In the genomic region with DNA sequence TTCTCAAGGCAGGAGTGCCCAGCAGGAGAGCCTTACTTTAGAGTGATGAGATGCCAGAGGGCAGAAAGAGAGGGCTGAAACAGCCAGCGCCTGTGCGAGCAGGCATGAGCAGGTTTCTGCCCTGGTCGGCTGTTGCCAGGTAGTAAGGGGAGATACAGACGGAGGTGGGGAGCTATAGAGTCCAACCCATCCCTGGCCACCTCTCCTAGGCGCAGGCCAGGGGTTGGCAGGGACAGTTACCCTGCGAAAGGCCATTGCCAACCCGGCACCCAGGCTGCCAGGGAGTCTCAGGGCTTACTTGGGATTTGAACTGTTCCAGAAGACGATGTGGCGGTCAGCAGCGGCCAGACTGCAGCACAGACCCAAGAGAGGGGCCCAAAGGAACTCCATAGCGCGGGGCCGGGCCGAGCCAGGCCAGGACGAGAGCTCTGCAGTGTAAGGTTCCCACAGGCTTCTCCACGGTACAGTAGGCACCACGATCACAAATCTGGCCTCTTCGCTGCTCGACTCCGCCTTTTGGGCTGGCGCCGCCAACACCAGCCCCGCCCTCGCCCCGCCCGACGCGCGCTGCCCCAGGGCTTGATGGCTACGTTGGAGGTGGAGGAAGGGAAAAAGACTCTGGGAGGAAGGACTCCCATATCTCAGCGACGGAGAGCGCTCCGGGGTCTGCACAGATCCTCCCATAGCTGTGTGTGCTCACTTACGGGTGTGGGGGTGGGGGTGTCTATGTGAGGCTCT, we compare ENCODE assay signal across 8 mouse cellular contexts. TPM values are rescaled to one million over a fixed set of nuclear protein-coding genes. Genes with fewer than 3 reads are reported as not detected.
DNase-seq lines count a peak whose midpoint lies in the region; ATAC-seq and TF ChIP-seq lines count a peak whose summit lies in the region.

No protein-coding gene starts in this region.

- peaks cover 32% of the 10 kb centered on the region for H3K79me2 ChIP-seq in C2C12 (ENCODE audit: control insufficient read depth, insufficient read depth)

- peaks cover 12% of the 10 kb centered on the region for H3K79me3 ChIP-seq in C2C12 (ENCODE audit: low read depth)

- peaks cover 8% of the 10 kb centered on the region for H3K36me3 ChIP-seq in C2C12 (ENCODE audit: control insufficient read depth, insufficient read depth)
- peaks cover 17% of the 10 kb centered on the region for H3K36me3 ChIP-seq in embryonic facial prominence, embryonic 13.5 days
- peaks cover 7% of the 10 kb centered on the region for H3K36me3 ChIP-seq in heart, embryonic 11.5 days (ENCODE audit: control insufficient read depth, insufficient read depth, low read length)
- H3K36me3 ChIP-seq in kidney, embryonic 16.5 days (ENCODE audit: insufficient read depth, low read length), result peaks cover 14% of the 10 kb centered on the region
- H3K36me3 ChIP-seq in liver, embryonic 14.5 days (replicated peaks; ENCODE audit: control insufficient read depth, insufficient read depth, low read depth), result no peaks in the 10 kb centered on the region
- no peaks in the 10 kb centered on the region; the same call in 1 of the 2 replicates for H3K36me3 ChIP-seq in stomach, postnatal 0 days (ENCODE audit: control insufficient read depth, insufficient read depth, low read length)

- no peak for TF ChIP-seq EP300 in liver, embryonic 14.5 days (IDR thresholded peaks at IDR 0.05; ENCODE audit: low read depth)
- TF ChIP-seq EP300 in stomach, postnatal 0 days (optimal IDR thresholded peaks at IDR 0.05), result no peak

- H3K4me3 ChIP-seq in C2C12 (ENCODE audit: insufficient read depth, poor library complexity, severe bottlenecking), result peak overlapping the region; percentile 45
- peak overlapping the region; percentile 53 for H3K4me3 ChIP-seq in embryonic facial prominence, embryonic 13.5 days
- H3K4me3 ChIP-seq in heart, embryonic 11.5 days (ENCODE audit: low read depth, low read length), result peak overlapping the region; percentile 67
- H3K4me3 ChIP-seq in kidney, embryonic 16.5 days (ENCODE audit: low read length), result peak overlapping the region; percentile 59
- H3K4me3 ChIP-seq in liver, embryonic 14.5 days (ENCODE audit: insufficient read depth in 1 of 2, low read depth in 2 of 2, low read length in 2 of 2), result peak overlapping the region; percentile 46 to 49
- H3K4me3 ChIP-seq in stomach, postnatal 0 days (ENCODE audit: low read depth, low read length), result peak overlapping the region; percentile 67

- no peaks in the 10 kb centered on the region for H3K9me3 ChIP-seq in embryonic facial prominence, embryonic 13.5 days
- no peaks in the 10 kb centered on the region for H3K9me3 ChIP-seq in heart, embryonic 11.5 days (replicated peaks; ENCODE audit: control insufficient read depth, low read length)
- no peaks in the 10 kb centered on the region for H3K9me3 ChIP-seq in kidney, embryonic 16.5 days (ENCODE audit: low read length)
- no peaks in the 10 kb centered on the region for H3K9me3 ChIP-seq in liver, embryonic 14.5 days (ENCODE audit: control insufficient read depth, low read length)
- no peaks in the 10 kb centered on the region for H3K9me3 ChIP-seq in stomach, postnatal 0 days (ENCODE audit: control insufficient read depth, low read length)

- 2% methylated on average over 35 of the region's 35 CpGs for WGBS in embryonic facial prominence, embryonic 13.5 days
- WGBS in heart, embryonic 11.5 days (ENCODE audit: insufficient replicate concordance), result 2% methylated on average over 35 of the region's 35 CpGs
- WGBS in kidney, embryonic 16.5 days, result 2% methylated on average over 35 of the region's 35 CpGs
- WGBS in liver, embryonic 14.5 days (ENCODE audit: insufficient replicate concordance), result 3% methylated on average over 35 of the region's 35 CpGs
- 1% methylated on average over 35 of the region's 35 CpGs for WGBS in stomach, postnatal 0 days

- peak overlapping the region; percentile 79 for H3K27ac ChIP-seq in embryonic facial prominence, embryonic 13.5 days
- H3K27ac ChIP-seq in heart, embryonic 11.5 days (ENCODE audit: low read depth, low read length), result peak overlapping the region; percentile 78
- peak overlapping the region; percentile 88 for H3K27ac ChIP-seq in kidney, embryonic 16.5 days (ENCODE audit: low read length)
- H3K27ac ChIP-seq in liver, embryonic 14.5 days, result no peak overlapping the region
- peak overlapping the region; percentile 96 for H3K27ac ChIP-seq in stomach, postnatal 0 days (replicated peaks)

- no peaks in the 10 kb centered on the region for H3K27me3 ChIP-seq in C2C12 (ENCODE audit: control insufficient read depth, insufficient read depth, insufficient read length)
- peaks cover 19% of the 10 kb centered on the region for H3K27me3 ChIP-seq in embryonic facial prominence, embryonic 13.5 days
- peaks cover 3% of the 10 kb centered on the region for H3K27me3 ChIP-seq in heart, embryonic 11.5 days (ENCODE audit: control insufficient read depth, insufficient read depth, low read length)
- no peaks in the 10 kb centered on the region for H3K27me3 ChIP-seq in kidney, embryonic 16.5 days (ENCODE audit: insufficient read depth, low read length)
- peaks cover 44% of the 10 kb centered on the region for H3K27me3 ChIP-seq in liver, embryonic 14.5 days (ENCODE audit: control insufficient read depth, insufficient read depth, low read length)
- H3K27me3 ChIP-seq in stomach, postnatal 0 days (ENCODE audit: control insufficient read depth, insufficient read depth, low read length), result no peaks in the 10 kb centered on the region

- peak; percentile 82 for ATAC-seq in embryonic facial prominence, embryonic 13.5 days (ENCODE audit: insufficient number of reproducible peaks, insufficient read depth, low FRiP score, low TSS enrichment, low read depth)
- peak; percentile 62 for ATAC-seq in heart, embryonic 11.5 days (replicated peaks; ENCODE audit: insufficient number of reproducible peaks, low FRiP score, low TSS enrichment)
- ATAC-seq in kidney, embryonic 16.5 days (ENCODE audit: low FRiP score, low TSS enrichment), result peak; percentile 83
- ATAC-seq in liver, embryonic 14.5 days (ENCODE audit: insufficient read depth), result peak; percentile 43
- peak; percentile 77 for ATAC-seq in stomach, postnatal 0 days (ENCODE audit: low FRiP score, low TSS enrichment)

- TF ChIP-seq CTCF in C2C12 (IDR thresholded peaks at IDR 0.05; ENCODE audit: control insufficient read depth, insufficient read depth, insufficient read length), result no peak
- no peak for TF ChIP-seq CTCF in liver, embryonic 14.5 days (IDR thresholded peaks at IDR 0.05; ENCODE audit: low read depth)
- TF ChIP-seq CTCF in stomach, postnatal 0 days (IDR thresholded peaks at IDR 0.05; ENCODE audit: low read depth), result 0 out of 2 replicates have a peak, but pooled peaks have one; percentile 1

- H3K4me1 ChIP-seq in embryonic facial prominence, embryonic 13.5 days, result peaks cover 52% of the 10 kb centered on the region
- peaks cover 26% of the 10 kb centered on the region for H3K4me1 ChIP-seq in heart, embryonic 11.5 days (ENCODE audit: control insufficient read depth, insufficient read depth, low read length)
- peaks cover 51% of the 10 kb centered on the region for H3K4me1 ChIP-seq in kidney, embryonic 16.5 days (ENCODE audit: insufficient read depth, low read length)
- H3K4me1 ChIP-seq in liver, embryonic 14.5 days (replicated peaks; ENCODE audit: control insufficient read depth in 2 of 2, insufficient read depth in 2 of 2, low read length in 1 of 2), result no peaks in the 10 kb centered on the region
- peaks cover 11% of the 10 kb centered on the region; the same call in 1 of the 2 replicates for H3K4me1 ChIP-seq in stomach, postnatal 0 days (replicated peaks; ENCODE audit: control insufficient read depth, insufficient read depth)

- DNase-seq in adrenal gland, postnatal 36 days, result peak; percentile 91 to 94
- DNase-seq in liver, embryonic 14.5 days (ENCODE audit: low read depth in 3 of 3, low spot score in 3 of 3), result peak in 1 of 3 experiments; percentile 33
- peak; percentile 58 for DNase-seq in naive thymus-derived CD4-positive, alpha-beta T cell, adult 2 months (ENCODE audit: low read depth)
- DNase-seq in stomach, postnatal 0 days (ENCODE audit: low spot score), result peak; percentile 94

- peak overlapping the region; percentile 76 for H3K9ac ChIP-seq in embryonic facial prominence, embryonic 13.5 days
- peak overlapping the region; percentile 77 for H3K9ac ChIP-seq in heart, embryonic 11.5 days (ENCODE audit: low read depth, low read length)
- peak overlapping the region; percentile 75 for H3K9ac ChIP-seq in kidney, embryonic 16.5 days (replicated peaks; ENCODE audit: low read length)
- no peak overlapping the region; the same call in 1 of the 2 replicates for H3K9ac ChIP-seq in liver, embryonic 14.5 days (replicated peaks)
- H3K9ac ChIP-seq in stomach, postnatal 0 days (ENCODE audit: low read length), result peak overlapping the region; percentile 89

- peak overlapping the region; percentile 95 for H3K4me2 ChIP-seq in embryonic facial prominence, embryonic 13.5 days
- peak overlapping the region; percentile 91 for H3K4me2 ChIP-seq in heart, embryonic 11.5 days
- H3K4me2 ChIP-seq in kidney, embryonic 16.5 days (replicated peaks; ENCODE audit: low read depth, low read length), result peak overlapping the region; percentile 91
- peak overlapping the region; percentile 48 for H3K4me2 ChIP-seq in liver, embryonic 14.5 days (ENCODE audit: low read depth)
- peak overlapping the region; percentile 91 for H3K4me2 ChIP-seq in stomach, postnatal 0 days (replicated peaks; ENCODE audit: low read depth)

- peak overlapping the region; percentile 87 for H3ac ChIP-seq in C2C12 (ENCODE audit: control insufficient read depth, insufficient read length, low read depth)

RNA-seq across cellular contexts. Expression of gene Efna1, which starts 1.6 kb away (rescaled TPM):
- 13.9 TPM for polyA plus RNA-seq in C2C12 (2012; fragmentation: generic; extraction: Trizol)
- 10 to 100 TPM in 1 of 2 experiments, 1 to 10 TPM in 1; 9.8 to 12.5 TPM for total RNA-seq in adrenal gland, postnatal 36 days (2021)
- 40.7 and 43.1 TPM in 2 replicates for polyA plus RNA-seq in embryonic facial prominence, embryonic 13.5 days (2015; fragmentation: Nextera tagmentation; extraction: Ambion mirVana)
- polyA plus RNA-seq in heart, embryonic 11.5 days (2014; fragmentation: Nextera tagmentation; extraction: Ambion mirVana), result 29.9 and 33.0 TPM in 2 replicates
- polyA plus RNA-seq in kidney, embryonic 16.5 days (2015; fragmentation: Nextera tagmentation; extraction: Ambion mirVana), result 81.9 and 86.7 TPM in 2 replicates
- 3.6 and 3.7 TPM in 2 replicates for polyA plus RNA-seq in liver, embryonic 14.5 days (2012; rRNA removed)
- 2.9 TPM in 2 replicates for polyA plus RNA-seq in liver, embryonic 14.5 days (2014; fragmentation: Nextera tagmentation; extraction: Ambion mirVana)
- 34.8 and 36.6 TPM in 2 replicates for polyA plus RNA-seq in stomach, postnatal 0 days (2015; fragmentation: Nextera tagmentation; extraction: Ambion mirVana)

RNA-seq across cellular contexts. Expression of gene Slc50a1, which starts 9.0 kb away (rescaled TPM):
- polyA plus RNA-seq in C2C12 (2012; fragmentation: generic; extraction: Trizol), result 48.7 TPM
- total RNA-seq in adrenal gland, postnatal 36 days (2021), result 10 to 100 TPM; 42.0 to 47.7 TPM
- polyA plus RNA-seq in embryonic facial prominence, embryonic 13.5 days (2015; fragmentation: Nextera tagmentation; extraction: Ambion mirVana), result 67.4 and 68.6 TPM in 2 replicates
- polyA plus RNA-seq in heart, embryonic 11.5 days (2014; fragmentation: Nextera tagmentation; extraction: Ambion mirVana), result 37.5 and 40.9 TPM in 2 replicates
- polyA plus RNA-seq in kidney, embryonic 16.5 days (2015; fragmentation: Nextera tagmentation; extraction: Ambion mirVana), result 58.8 and 64.3 TPM in 2 replicates
- polyA plus RNA-seq in liver, embryonic 14.5 days (2012; rRNA removed), result 16.5 and 21.8 TPM in 2 replicates
- 17.3 and 18.7 TPM in 2 replicates for polyA plus RNA-seq in liver, embryonic 14.5 days (2014; fragmentation: Nextera tagmentation; extraction: Ambion mirVana)
- 107 and 113 TPM in 2 replicates for polyA plus RNA-seq in stomach, postnatal 0 days (2015; fragmentation: Nextera tagmentation; extraction: Ambion mirVana)

RNA-seq across cellular contexts. Expression of gene Dpm3, which starts 20.2 kb away (rescaled TPM):
- polyA plus RNA-seq in C2C12 (2012; fragmentation: generic; extraction: Trizol), result 228 TPM
- total RNA-seq in adrenal gland, postnatal 36 days (2021), result 100 to 1,000 TPM; 117 to 130 TPM
- polyA plus RNA-seq in embryonic facial prominence, embryonic 13.5 days (2015; fragmentation: Nextera tagmentation; extraction: Ambion mirVana), result 120 and 147 TPM in 2 replicates
- polyA plus RNA-seq in heart, embryonic 11.5 days (2014; fragmentation: Nextera tagmentation; extraction: Ambion mirVana), result 83.1 and 94.1 TPM in 2 replicates
- polyA plus RNA-seq in kidney, embryonic 16.5 days (2015; fragmentation: Nextera tagmentation; extraction: Ambion mirVana), result 127 and 146 TPM in 2 replicates
- polyA plus RNA-seq in liver, embryonic 14.5 days (2012; rRNA removed), result 89.7 and 115 TPM in 2 replicates
- polyA plus RNA-seq in liver, embryonic 14.5 days (2014; fragmentation: Nextera tagmentation; extraction: Ambion mirVana), result 64.3 and 65.8 TPM in 2 replicates
- 140 and 152 TPM in 2 replicates for polyA plus RNA-seq in stomach, postnatal 0 days (2015; fragmentation: Nextera tagmentation; extraction: Ambion mirVana)

RNA-seq across cellular contexts. Expression of gene Trim46, which starts 33.2 kb away (rescaled TPM):
- 11.0 TPM for polyA plus RNA-seq in C2C12 (2012; fragmentation: generic; extraction: Trizol)
- total RNA-seq in adrenal gland, postnatal 36 days (2021), result 1 to 10 TPM; 1.3 to 1.6 TPM
- polyA plus RNA-seq in embryonic facial prominence, embryonic 13.5 days (2015; fragmentation: Nextera tagmentation; extraction: Ambion mirVana), result 7.0 and 9.7 TPM in 2 replicates
- polyA plus RNA-seq in heart, embryonic 11.5 days (2014; fragmentation: Nextera tagmentation; extraction: Ambion mirVana), result 0.56 and 1.1 TPM in 2 replicates
- polyA plus RNA-seq in kidney, embryonic 16.5 days (2015; fragmentation: Nextera tagmentation; extraction: Ambion mirVana), result 4.7 and 6.0 TPM in 2 replicates
- polyA plus RNA-seq in liver, embryonic 14.5 days (2012; rRNA removed), result 0.29 and 0.41 TPM in 2 replicates
- 0.05 TPM in 1 of 2 replicates, not detected in the other for polyA plus RNA-seq in liver, embryonic 14.5 days (2014; fragmentation: Nextera tagmentation; extraction: Ambion mirVana)
- polyA plus RNA-seq in stomach, postnatal 0 days (2015; fragmentation: Nextera tagmentation; extraction: Ambion mirVana), result 2.7 and 3.3 TPM in 2 replicates

RNA-seq across cellular contexts. Expression of gene Krtcap2, which starts 33.6 kb away (rescaled TPM):
- 299 TPM for polyA plus RNA-seq in C2C12 (2012; fragmentation: generic; extraction: Trizol)
- 100 to 1,000 TPM; 114 to 139 TPM for total RNA-seq in adrenal gland, postnatal 36 days (2021)
- 300 and 361 TPM in 2 replicates for polyA plus RNA-seq in embryonic facial prominence, embryonic 13.5 days (2015; fragmentation: Nextera tagmentation; extraction: Ambion mirVana)
- polyA plus RNA-seq in heart, embryonic 11.5 days (2014; fragmentation: Nextera tagmentation; extraction: Ambion mirVana), result 248 and 274 TPM in 2 replicates
- 272 and 300 TPM in 2 replicates for polyA plus RNA-seq in kidney, embryonic 16.5 days (2015; fragmentation: Nextera tagmentation; extraction: Ambion mirVana)
- 26.3 and 26.4 TPM in 2 replicates for polyA plus RNA-seq in liver, embryonic 14.5 days (2012; rRNA removed)
- polyA plus RNA-seq in liver, embryonic 14.5 days (2014; fragmentation: Nextera tagmentation; extraction: Ambion mirVana), result 117 and 138 TPM in 2 replicates
- 266 and 314 TPM in 2 replicates for polyA plus RNA-seq in stomach, postnatal 0 days (2015; fragmentation: Nextera tagmentation; extraction: Ambion mirVana)
